Mouse (Mus musculus) limb, embryonic 14.5 days (tissue): ENCODE results near the gene Fbxl16. TPM values are rescaled to one million over a fixed set of nuclear protein-coding genes. Genes with fewer than 3 reads are reported as not detected.

ENCODE experiments used
- ATAC-seq: fragments of 200-750 bp; cut with Nextera tagmentation; 2 replicates; pipeline ENCODE4 v1.8.0; 2017; ENCODE audit warnings: low read depth, moderate number of reproducible peaks, moderate TSS enrichment; ENCODE audit not compliant: low FRiP score
- DNase-seq: peaks from one replicate; pipeline ENCODE4 v3.0.0-alpha.2; 2015; ENCODE audit warnings: low spot score
- H3K27ac ChIP-seq: fragments of 300-500 bp; sonication (generic); replicated peaks from 2 replicates; pipeline ENCODE4 v1.5.1; 2014; ENCODE audit warnings: low read depth, mild to moderate bottlenecking, low read length, moderate library complexity, mixed read lengths
- H3K27me3 ChIP-seq: fragments of 300-500 bp; sonication (generic); 2 replicates; pipeline ENCODE4 v1.6.1; 2014; ENCODE audit warnings: low read length, mixed read lengths; ENCODE audit not compliant: control insufficient read depth, insufficient read depth
- H3K36me3 ChIP-seq: fragments of 300-500 bp; sonication (generic); 2 replicates; pipeline ENCODE4 v1.6.1; 2014; ENCODE audit warnings: mild to moderate bottlenecking, low read length, moderate library complexity, mixed read lengths; ENCODE audit not compliant: control insufficient read depth, insufficient read depth
- H3K4me1 ChIP-seq: fragments of 300-500 bp; sonication (generic); 2 replicates; pipeline ENCODE4 v1.6.1; 2014; ENCODE audit warnings: antibody characterized with exemption, low read length, mixed read lengths; ENCODE audit not compliant: control insufficient read depth, insufficient read depth
- H3K4me2 ChIP-seq: fragments of 300-500 bp; sonication (generic); replicated peaks from 2 replicates; pipeline ENCODE4 v1.6.1; 2014; ENCODE audit warnings: low read depth, mild to moderate bottlenecking, low read length, moderate library complexity; ENCODE audit not compliant: severe bottlenecking
- H3K4me3 ChIP-seq: fragments of 300-500 bp; sonication (generic); replicated peaks from 2 replicates; pipeline ENCODE4 v1.5.1; 2014; ENCODE audit warnings: low read length
- H3K9ac ChIP-seq: fragments of 300-500 bp; sonication (generic); 2 replicates; pipeline ENCODE4 v1.6.1; 2014; ENCODE audit warnings: mild to moderate bottlenecking, low read depth, low read length, moderate library complexity; ENCODE audit not compliant: severe bottlenecking
- H3K9me3 ChIP-seq: fragments of 300-500 bp; sonication (generic); 2 replicates; pipeline ENCODE4 v1.6.1; 2016; ENCODE audit warnings: low read length; ENCODE audit not compliant: control insufficient read depth
- POLR2A ChIP-seq: fragments of 200-500 bp; IDR thresholded peaks from 2 replicates; pipeline ENCODE4 v1.8.0; 2012; ENCODE audit warnings: inconsistent platforms, mild to moderate bottlenecking, moderate library complexity, borderline replicate concordance; ENCODE audit not compliant: insufficient read depth, insufficient read length; ENCODE audit errors: extremely low read depth
- WGBS: fragments of 180-500 bp; shearing (Covaris S2); extraction: QIAGEN DNeasy Blood & Tissue Kit; methylation state at CpG from one replicate; pipeline ENCODE4 v1.1.7; 2014; 5-methylcytosine and 5-hydroxymethylcytosine counted together
- polyA plus RNA-seq, 2 experiments: library from polyadenylated mRNA; depleted of rRNA in 1 of 2; stranded (reverse) in 1 of 2; unstranded in 1 of 2; fragments of >200 nt; fragmentation: Nextera tagmentation in 1 of 2; extraction: Ambion mirVana in 1 of 2; gene quantifications; 2 replicates each; pipeline versions ENCODE4 v1.2.1 to v1.2.3; 2012 to 2014

The Fbxl16 gene
- polyA plus RNA-seq, 2 experiments = 2.0 to 6.5 TPM

DNA sequence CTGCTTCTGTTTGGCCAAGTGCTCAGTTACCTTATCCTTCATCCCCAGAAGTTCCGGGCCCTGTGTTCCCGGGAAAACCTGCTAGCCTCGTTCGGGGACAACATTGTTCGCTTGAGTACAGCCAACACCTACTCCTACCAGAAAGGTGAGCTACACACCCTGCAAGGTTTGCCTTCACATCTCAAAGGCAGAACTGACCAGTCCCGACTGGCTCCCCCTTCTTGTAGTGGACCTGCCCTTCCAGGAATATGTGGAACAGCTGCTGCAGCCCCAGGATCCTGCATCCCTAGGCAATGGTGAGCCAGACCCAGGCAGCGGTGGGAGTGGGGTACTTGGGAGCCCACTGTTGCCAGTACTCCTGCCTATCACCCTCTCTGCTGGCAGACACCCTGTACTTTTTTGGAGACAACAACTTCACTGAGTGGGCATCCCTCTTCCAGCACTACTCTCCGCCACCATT, 20.7 kb downstream of the Fbxl16 start:
- 42% methylated on average over 8 of the region's 8 CpGs for WGBS
- H3K4me2 ChIP-seq = peak overlapping the region; percentile 79
- peak overlapping the region; percentile 81 for H3K27ac ChIP-seq
- H3K36me3 ChIP-seq = peaks cover 41% of the 10 kb centered on the region
- H3K27me3 ChIP-seq = no peaks in the 10 kb centered on the region
- no peak for TF ChIP-seq POLR2A
- no peaks in the 10 kb centered on the region for H3K9me3 ChIP-seq
- ATAC-seq (no peak), DNase-seq (no peak)
- peak overlapping the region; percentile 67 for H3K4me3 ChIP-seq
- H3K4me1 ChIP-seq = peaks cover 36% of the 10 kb centered on the region
- peak overlapping the region; percentile 73 for H3K9ac ChIP-seq

DNA sequence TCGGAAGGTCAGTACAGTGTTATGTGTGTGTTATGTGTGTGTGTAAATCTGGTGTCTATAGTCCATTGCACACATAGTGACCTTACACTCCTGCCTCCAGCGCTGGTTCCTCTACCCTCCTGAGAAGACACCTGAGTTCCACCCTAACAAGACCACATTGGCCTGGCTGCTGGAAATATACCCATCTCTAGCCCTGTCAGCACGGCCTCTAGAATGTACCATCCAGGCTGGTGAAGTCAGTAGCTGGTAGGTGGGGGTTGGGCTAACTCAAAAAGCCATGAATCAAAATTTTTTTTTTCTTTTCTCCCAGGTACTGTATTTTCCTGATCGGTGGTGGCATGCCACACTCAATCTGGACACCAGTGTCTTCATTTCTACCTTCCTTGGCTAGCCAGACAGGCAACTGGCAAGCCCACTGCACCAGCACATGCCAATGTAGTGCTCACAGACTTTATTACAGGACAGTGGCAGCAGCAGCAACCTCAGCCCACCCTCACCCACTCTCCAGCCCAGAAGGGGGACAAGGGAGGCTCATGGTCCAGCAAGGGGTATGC, 21.4 kb downstream of the Fbxl16 start:
- H3K4me1 ChIP-seq = peaks cover 40% of the 10 kb centered on the region
- no peak overlapping the region; the same call in 1 of the 2 replicates for H3K9ac ChIP-seq
- peaks cover 48% of the 10 kb centered on the region for H3K36me3 ChIP-seq

DNA sequence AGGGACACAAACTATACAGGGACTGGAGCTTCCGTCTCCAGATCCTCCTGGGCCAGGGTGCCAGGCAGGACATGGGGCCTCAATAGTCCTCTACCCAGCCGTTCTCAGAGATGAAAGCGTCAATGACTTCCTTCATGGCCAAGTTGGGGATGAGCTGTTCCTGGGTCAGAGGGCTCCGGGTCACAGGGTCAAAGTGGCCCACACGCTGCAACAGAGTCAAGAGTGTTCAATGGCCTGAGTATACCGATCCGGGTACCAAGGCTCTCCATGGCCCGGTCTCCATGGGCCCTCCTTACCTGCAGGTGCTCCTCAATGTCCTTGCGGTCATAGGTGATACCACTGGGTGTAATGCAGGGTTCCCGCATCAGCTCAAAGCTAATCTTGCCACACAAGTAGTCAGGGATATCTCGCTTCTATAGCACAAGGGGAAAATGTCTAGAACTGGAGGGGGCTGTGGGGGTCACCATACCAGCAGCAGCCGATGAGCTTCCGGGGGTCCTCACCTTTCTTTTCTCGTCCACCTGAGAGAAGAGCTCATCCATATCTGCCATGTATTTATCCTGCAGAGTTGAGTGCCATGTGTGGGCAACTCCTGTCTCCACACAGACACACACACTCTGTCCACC, 22.0 kb downstream of the Fbxl16 start:
- peak overlapping the region; percentile 91; the same call in 1 of the 2 replicates for H3K4me2 ChIP-seq
- peak overlapping the region; percentile 85 for H3K4me3 ChIP-seq
- peaks cover 50% of the 10 kb centered on the region for H3K36me3 ChIP-seq
- peaks cover 43% of the 10 kb centered on the region for H3K4me1 ChIP-seq
- DNase-seq = no peak
- no peak for ATAC-seq
- no peak for TF ChIP-seq POLR2A
- H3K27ac ChIP-seq = no peak overlapping the region
- 0 out of 2 replicates have a peak overlapping the region, but pooled peaks have one; percentile 77 for H3K9ac ChIP-seq
- 86% methylated on average over 14 of the region's 14 CpGs for WGBS
- no peaks in the 10 kb centered on the region for H3K9me3 ChIP-seq
- H3K27me3 ChIP-seq = no peaks in the 10 kb centered on the region

More for the DNA sequence above, 21.4 kb downstream of the Fbxl16 start:
- H3K27me3 ChIP-seq = no peaks in the 10 kb centered on the region
- peak overlapping the region; percentile 67 for H3K4me3 ChIP-seq
- no peak for DNase-seq
- no peaks in the 10 kb centered on the region for H3K9me3 ChIP-seq
- WGBS = 87% methylated on average over 4 of the region's 4 CpGs
- ATAC-seq = no peak
- no peak for TF ChIP-seq POLR2A
- H3K27ac ChIP-seq = no peak overlapping the region
- peak overlapping the region; percentile 79 for H3K4me2 ChIP-seq

DNA sequence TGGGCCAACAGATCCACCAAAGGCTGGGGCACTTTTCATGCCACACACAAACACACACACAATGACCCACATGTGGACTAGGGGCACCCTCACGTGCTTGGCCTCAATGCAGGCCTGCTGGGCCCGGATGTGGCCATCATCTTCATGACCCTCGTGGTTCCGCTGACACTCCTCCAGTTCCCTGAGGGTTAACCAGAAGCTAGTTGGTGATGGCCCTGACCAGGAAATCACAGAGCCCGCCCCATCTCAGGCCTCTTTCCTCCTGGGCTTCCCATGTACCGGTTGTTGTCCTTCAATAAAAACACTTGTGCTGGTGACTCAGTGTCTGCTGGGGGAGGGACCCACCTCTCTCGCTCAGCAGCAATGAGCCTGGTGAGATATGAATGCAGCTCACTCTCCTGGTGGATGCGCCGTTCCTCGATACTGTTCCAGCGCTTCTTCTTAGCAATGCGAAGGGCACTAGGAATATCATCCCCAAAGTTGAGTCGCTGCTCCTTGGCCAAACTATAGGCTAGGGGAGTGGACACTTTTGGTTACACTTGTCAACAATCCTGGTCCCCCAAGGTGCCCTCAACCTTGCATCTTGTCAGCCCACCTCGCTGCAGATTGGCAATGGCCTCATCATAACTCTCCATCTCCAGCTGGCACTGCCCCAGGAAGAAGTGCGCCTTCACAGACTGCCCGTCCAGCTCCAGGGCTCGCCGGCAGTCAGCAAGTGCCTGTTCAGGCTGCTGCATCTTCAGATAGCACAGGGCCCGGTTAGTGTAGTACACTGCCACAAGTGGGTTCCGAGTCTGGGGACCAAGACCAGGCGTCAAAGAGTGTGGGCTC, 22.8 kb downstream of the Fbxl16 start:
- WGBS = 60% methylated on average over 21 of the region's 21 CpGs
- Histone ChIP-seq H3K9me3 (no peaks in the 10 kb centered on the region), H3K4me3 (peak overlapping the region; percentile 85), H3K27ac (no peak overlapping the region), H3K4me1 (peaks cover 50% of the 10 kb centered on the region), H3K27me3 (no peaks in the 10 kb centered on the region), H3K36me3 (peaks cover 44% of the 10 kb centered on the region), H3K4me2 (peak overlapping the region; percentile 91), H3K9ac (peak overlapping the region; percentile 77)
- no peak for TF ChIP-seq POLR2A
- DNase-seq (no peak), ATAC-seq (no peak)
